Mouse (Mus musculus): ENCODE data around the gene Camk2d.

- TF ChIP-seq CTCF (IDR thresholded peaks at IDR 0.05; ENCODE audit: low read depth, low read length) (no peak), GATA1 (IDR thresholded peaks at IDR 0.05; ENCODE audit: borderline replicate concordance, low read length) (no peak), POLR2AphosphoS5 (IDR thresholded peaks at IDR 0.05; ENCODE audit: insufficient replicate concordance, low read depth, low read length) (no peak), TAL1 (conservative IDR thresholded peaks at IDR 0.05; ENCODE audit: low read depth, low read length) (no peak)
These were observed 17.5 kb downstream of the Camk2d start for GRCm38 (mm10) chr3:126613510-126614128.

All from G1E (cell line).